Mouse (Mus musculus) intestine, embryonic 15.5 days (tissue): Measurements from ENCODE around the gene Rdh16. TPM values are rescaled to one million over a fixed set of nuclear protein-coding genes. Genes with fewer than 3 reads are reported as not detected.
A peak's percentile ranks its signal among the peaks of the same experiment; 100 is the strongest.
"Not testable (repeated sequence)": the region's sequence is repeated elsewhere in the genome, so short reads cannot be mapped to it uniquely, and the experiment has no call there.

ENCODE experiments used
- ATAC-seq: fragments of 200-750 bp; cut with Nextera tagmentation; 2 replicates; pipeline ENCODE4 v1.8.0; 2017; ENCODE audit warnings: moderate TSS enrichment, moderate library complexity
- H3K27ac ChIP-seq: fragments of 300-500 bp; sonication (generic); 2 replicates; pipeline ENCODE4 v1.5.1; 2015; ENCODE audit warnings: mild to moderate bottlenecking, inconsistent platforms
- H3K27me3 ChIP-seq: fragments of 300-500 bp; sonication (generic); replicated peaks from 2 replicates; pipeline ENCODE4 v1.6.1; 2015; ENCODE audit warnings: inconsistent platforms
- H3K36me3 ChIP-seq: fragments of 300-500 bp; sonication (generic); 2 replicates; pipeline ENCODE4 v1.6.1; 2015; ENCODE audit warnings: inconsistent platforms
- H3K4me1 ChIP-seq: fragments of 300-500 bp; sonication (generic); replicated peaks from 2 replicates; pipeline ENCODE4 v1.6.1; 2015; ENCODE audit warnings: inconsistent platforms
- H3K4me2 ChIP-seq: fragments of 300-500 bp; sonication (generic); replicated peaks from 2 replicates; pipeline ENCODE4 v1.6.1; 2015; ENCODE audit warnings: mild to moderate bottlenecking, inconsistent platforms
- H3K4me3 ChIP-seq: fragments of 300-500 bp; sonication (generic); replicated peaks from 2 replicates; pipeline ENCODE4 v1.5.1; 2015; ENCODE audit warnings: inconsistent platforms
- H3K9ac ChIP-seq: fragments of 300-500 bp; sonication (generic); 2 replicates; pipeline ENCODE4 v1.6.1; 2015; ENCODE audit warnings: inconsistent platforms
- H3K9me3 ChIP-seq: fragments of 300-500 bp; sonication (generic); 2 replicates; pipeline ENCODE4 v1.6.1; 2016; ENCODE audit warnings: inconsistent platforms
- WGBS: fragments of 180-500 bp; shearing (Covaris S2); methylation state at CpG from one replicate; pipeline ENCODE4 v1.1.7; 2015; 5-methylcytosine and 5-hydroxymethylcytosine counted together
- polyA plus RNA-seq: library from polyadenylated mRNA; unstranded; fragments of >200 nt; fragmentation: Nextera tagmentation; extraction: Ambion mirVana; gene quantifications from 2 replicates; pipeline ENCODE4 v1.2.1, GENCODE M21; 2015

Rdh16 gene
- polyA plus RNA-seq, 1 experiment from 2014 or later = not detected

DNA sequence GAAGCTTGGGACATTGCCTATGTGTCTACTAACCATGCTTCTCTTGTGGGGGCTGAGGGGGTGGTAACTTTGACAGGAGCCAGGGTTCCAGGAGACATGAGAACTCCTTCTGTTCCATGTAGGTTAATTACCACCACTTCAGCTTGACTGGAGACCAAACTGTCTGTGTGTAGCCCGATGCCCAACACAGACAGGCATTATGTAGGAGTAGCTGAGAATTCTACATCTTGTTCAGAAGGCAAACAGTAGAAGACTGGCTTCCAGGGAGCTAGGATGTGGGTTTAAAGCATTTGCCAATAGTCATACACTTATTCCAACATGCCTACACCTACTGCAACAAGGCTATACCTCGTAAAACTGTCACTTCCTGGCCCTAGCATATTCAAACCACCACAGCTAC is 37.6 kb downstream of the Rdh16 start:
- Histone ChIP-seq H3K27ac (no peak overlapping the region), H3K27me3 (no peaks in the 10 kb centered on the region), H3K9ac (no peak overlapping the region), H3K4me1 (no peaks in the 10 kb centered on the region), H3K4me2 (no peak overlapping the region), H3K36me3 (no peaks in the 10 kb centered on the region), H3K4me3 (no peak overlapping the region), H3K9me3 (no peaks in the 10 kb centered on the region)
- ATAC-seq = no peak
- WGBS = 92% methylated on average over 2 of the region's 2 CpGs

DNA sequence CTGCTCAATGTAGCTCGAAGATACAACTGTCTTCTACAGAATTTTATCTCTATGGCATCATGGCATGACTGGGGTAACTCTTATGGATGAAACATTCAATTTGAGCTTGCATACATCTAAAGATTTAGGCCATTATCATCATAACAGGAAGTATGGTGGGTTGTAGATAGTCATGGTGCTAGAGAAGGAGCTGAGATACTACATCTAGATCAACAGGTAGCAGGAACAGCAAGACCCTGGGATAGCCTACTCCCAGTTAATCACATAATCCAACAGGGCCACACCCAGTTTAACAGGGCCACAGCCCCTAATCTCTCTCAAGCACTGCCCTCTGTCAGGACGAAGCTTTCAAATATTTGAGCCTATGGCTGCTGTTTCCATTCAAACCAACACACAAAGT is 39.8 kb downstream of the Rdh16 start:
- Histone ChIP-seq H3K4me1 (no peaks in the 10 kb centered on the region), H3K27me3 (no peaks in the 10 kb centered on the region), H3K27ac (no peak overlapping the region), H3K9me3 (no peaks in the 10 kb centered on the region), H3K36me3 (no peaks in the 10 kb centered on the region), H3K4me3 (no peak overlapping the region), H3K4me2 (no peak overlapping the region), H3K9ac (no peak overlapping the region)
- ATAC-seq = no peak
- 85% methylated on average over 2 of the region's 2 CpGs for WGBS

DNA sequence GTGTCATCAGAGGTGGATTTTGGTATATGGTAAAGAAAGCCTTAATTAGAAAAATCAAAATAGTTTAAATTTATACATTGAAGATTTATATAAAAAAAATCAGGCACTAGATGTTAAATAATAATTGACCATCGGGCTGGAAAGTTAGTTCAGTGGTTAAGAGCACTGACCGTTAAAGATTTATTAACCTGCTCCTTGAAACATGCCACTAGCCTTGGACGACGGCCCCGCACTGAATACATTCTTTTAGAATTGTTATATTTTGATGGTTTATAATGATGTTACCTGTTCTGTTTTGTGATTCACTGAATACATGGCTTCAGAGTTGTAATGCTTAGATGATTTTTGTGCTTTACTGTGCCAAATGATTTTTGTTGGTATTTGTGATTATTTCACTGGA is 45.0 kb downstream of the Rdh16 start:
- H3K36me3 ChIP-seq, H3K27ac ChIP-seq, ATAC-seq, H3K4me1 ChIP-seq, H3K27me3 ChIP-seq, H3K9ac ChIP-seq, H3K4me3 ChIP-seq, H3K4me2 ChIP-seq, H3K9me3 ChIP-seq: not testable (repeated sequence)
- 90% methylated on average over 5 of the region's 5 CpGs for WGBS

DNA sequence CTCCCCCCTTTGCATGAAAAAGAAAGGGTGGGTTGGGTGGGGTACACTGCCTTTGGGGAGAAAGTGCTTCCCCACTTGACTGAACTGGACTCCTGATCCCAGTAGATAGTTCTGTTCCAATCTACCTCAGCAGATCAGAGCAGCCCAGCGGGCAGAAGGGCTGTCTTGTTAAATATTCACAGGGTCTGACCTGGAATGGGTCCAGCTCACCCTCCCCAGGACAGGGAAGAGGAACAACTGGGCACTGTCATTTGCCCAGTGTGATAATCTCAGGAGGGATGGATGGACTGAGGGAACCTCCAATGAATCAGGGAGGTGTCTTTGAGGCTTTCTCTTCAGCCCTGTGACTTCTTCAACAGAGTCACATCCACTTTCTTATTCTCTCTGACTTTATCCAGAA is 47.1 kb downstream of the Rdh16 start:
- Histone ChIP-seq H3K4me1 (no peaks in the 10 kb centered on the region), H3K4me3 (no peak overlapping the region), H3K36me3 (no peaks in the 10 kb centered on the region), H3K27me3 (no peaks in the 10 kb centered on the region), H3K4me2 (no peak overlapping the region), H3K9ac (no peak overlapping the region), H3K27ac (no peak overlapping the region), H3K9me3 (no peaks in the 10 kb centered on the region)
- 84% methylated on average over 1 of the region's 1 CpGs for WGBS
- ATAC-seq = no peak

DNA sequence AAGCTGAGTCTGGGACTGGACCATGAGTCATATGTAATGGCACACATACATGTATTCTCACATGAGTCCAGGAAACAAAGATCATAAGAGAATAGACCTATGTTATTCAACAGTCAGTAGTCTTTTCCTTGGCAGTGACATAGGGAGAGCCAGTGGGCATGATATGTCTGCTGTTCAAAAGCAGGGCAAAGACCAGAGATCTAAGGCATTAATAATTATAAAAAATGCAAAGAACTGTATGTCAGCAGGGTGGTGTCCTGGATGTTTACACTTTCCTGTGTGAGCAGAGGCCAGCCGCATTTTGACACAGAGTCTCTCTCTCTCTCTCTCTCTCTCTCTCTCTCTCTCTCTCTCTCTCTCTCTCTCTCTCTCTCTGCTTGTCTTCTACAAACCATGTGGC is 48.7 kb downstream of the Rdh16 start, which contains the start of gene Rdh19:
Rdh19 (plus strand) TSS at position 301 of the 400 bp plus-strand sequence.
- Histone ChIP-seq H3K9ac (no peak within 1 kb of the TSS), H3K27ac (no peak within 1 kb of the TSS), H3K36me3 (no peaks in the 10 kb centered on the region), H3K4me2 (no peak within 1 kb of the TSS), H3K27me3 (no peaks in the 10 kb centered on the region), H3K4me3 (no peak within 1 kb of the TSS), H3K4me1 (no peaks in the 10 kb centered on the region), H3K9me3 (no peaks in the 10 kb centered on the region)
- ATAC-seq = no peak
- 42% methylated on average over 1 of the region's 1 CpGs for WGBS

DNA sequence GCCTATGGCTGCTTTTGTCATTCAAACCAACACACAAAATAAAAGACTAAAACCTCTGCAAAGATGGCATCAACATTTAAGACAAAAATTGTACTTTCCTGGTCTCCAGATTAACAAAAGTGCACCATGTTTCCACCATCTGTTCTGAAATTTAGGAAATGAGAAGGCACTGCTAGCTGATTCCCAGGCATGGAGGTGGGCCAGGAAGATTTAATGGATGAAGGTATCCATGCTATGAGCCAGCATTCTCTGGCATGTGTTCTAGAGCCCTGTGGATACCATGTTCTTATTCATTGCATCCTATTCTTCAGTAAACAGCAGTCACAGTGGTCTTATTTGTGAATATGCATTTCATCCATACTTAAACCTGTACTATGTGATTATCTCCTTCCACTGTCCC is 55.4 kb downstream of the Rdh16 start:
- Histone ChIP-seq H3K27ac (no peak overlapping the region), H3K9ac (no peak overlapping the region)
- ATAC-seq = no peak

DNA sequence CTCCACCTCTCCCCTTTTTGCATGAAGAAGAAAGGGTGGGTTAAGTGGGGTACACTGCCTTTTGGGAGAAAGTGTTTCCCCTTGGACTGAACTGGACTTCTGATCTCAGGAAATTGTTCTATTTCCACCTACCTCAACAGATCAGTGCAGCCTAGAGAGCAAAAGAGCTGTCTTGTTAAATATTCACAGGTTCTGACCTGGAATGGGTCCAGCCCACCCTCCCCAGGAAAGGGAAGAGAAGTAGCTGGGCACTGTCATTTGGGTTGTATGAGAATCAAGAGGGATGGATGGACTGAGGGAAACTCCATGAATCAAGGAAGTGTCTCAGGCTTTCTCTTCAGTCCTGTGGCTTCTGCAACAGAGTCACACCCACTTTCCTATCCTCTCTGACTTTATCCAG is 64.0 kb downstream of the Rdh16 start:
- no peak for ATAC-seq
- Histone ChIP-seq H3K9me3 (no peaks in the 10 kb centered on the region), H3K4me2 (no peak overlapping the region), H3K27ac (no peak overlapping the region), H3K9ac (no peak overlapping the region), H3K4me1 (no peaks in the 10 kb centered on the region), H3K4me3 (no peak overlapping the region), H3K36me3 (no peaks in the 10 kb centered on the region), H3K27me3 (no peaks in the 10 kb centered on the region)

More for the DNA sequence above, 55.4 kb downstream of the Rdh16 start:
- H3K27me3 ChIP-seq = no peaks in the 10 kb centered on the region
- no peak overlapping the region for H3K4me2 ChIP-seq
- no peaks in the 10 kb centered on the region for H3K4me1 ChIP-seq
- H3K9me3 ChIP-seq = no peaks in the 10 kb centered on the region
- no peak overlapping the region for H3K4me3 ChIP-seq
- H3K36me3 ChIP-seq = no peaks in the 10 kb centered on the region

DNA sequence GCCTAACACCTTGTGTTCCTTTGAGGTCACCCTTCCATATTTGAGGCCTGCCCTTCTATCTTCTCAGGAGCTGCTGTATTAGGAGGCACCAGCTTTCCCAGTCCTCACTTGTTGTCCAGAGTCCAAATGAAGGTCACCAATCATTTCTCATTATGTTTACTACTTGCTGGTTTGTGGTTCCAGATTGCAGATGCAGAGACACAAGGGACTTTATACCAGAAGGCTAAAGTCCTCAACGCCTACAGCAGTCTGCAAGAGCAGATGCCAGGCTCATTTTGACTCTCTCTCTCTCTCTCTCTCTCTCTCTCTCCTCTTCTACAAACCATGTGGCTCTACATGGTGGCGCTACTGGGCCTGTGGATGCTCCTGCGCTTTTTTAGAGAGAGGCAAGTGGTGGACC is 65.3 kb downstream of the Rdh16 start, which contains the start of gene Rdh16f2:
Rdh16f2 (plus strand) TSS at position 243 of the 400 bp plus-strand sequence.
- H3K4me1 ChIP-seq = no peaks in the 10 kb centered on the region
- H3K4me2 ChIP-seq = no peak within 1 kb of the TSS
- no peaks in the 10 kb centered on the region for H3K36me3 ChIP-seq
- no peak within 1 kb of the TSS for H3K9ac ChIP-seq
- WGBS = 92% methylated on average over 3 of the region's 3 CpGs
- no peaks in the 10 kb centered on the region for H3K9me3 ChIP-seq
- no peaks in the 10 kb centered on the region for H3K27me3 ChIP-seq
- ATAC-seq = no peak; the same call in 1 of the 2 replicates
- H3K27ac ChIP-seq = no peak within 1 kb of the TSS
- no peak within 1 kb of the TSS for H3K4me3 ChIP-seq

DNA sequence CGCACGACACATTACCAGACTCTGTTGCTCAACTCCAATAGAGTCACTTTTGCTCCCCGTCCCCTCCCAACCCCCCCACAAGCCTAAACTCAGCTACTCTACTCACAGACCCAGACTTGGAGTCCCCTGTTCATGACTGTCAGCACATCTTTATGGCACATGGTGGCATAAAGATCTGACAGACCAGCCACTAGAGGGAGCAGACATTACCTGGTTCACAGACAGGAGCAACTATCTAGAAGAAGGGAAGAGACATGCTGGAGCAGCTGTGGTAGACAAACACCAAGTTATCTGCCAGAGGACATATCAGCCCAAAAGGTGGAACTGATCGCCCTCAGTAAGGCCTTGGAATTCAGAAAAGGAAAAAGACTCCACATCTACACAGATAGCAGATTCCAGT is 71.5 kb downstream of the Rdh16 start:
- ATAC-seq = no peak
- Histone ChIP-seq H3K9ac (no peak overlapping the region), H3K27me3 (no peaks in the 10 kb centered on the region), H3K27ac (no peak overlapping the region), H3K9me3 (no peaks in the 10 kb centered on the region), H3K4me2 (no peak overlapping the region), H3K4me1 (no peaks in the 10 kb centered on the region), H3K4me3 (no peak overlapping the region), H3K36me3 (no peaks in the 10 kb centered on the region)
- WGBS = 72% methylated on average over 4 of the region's 4 CpGs

DNA sequence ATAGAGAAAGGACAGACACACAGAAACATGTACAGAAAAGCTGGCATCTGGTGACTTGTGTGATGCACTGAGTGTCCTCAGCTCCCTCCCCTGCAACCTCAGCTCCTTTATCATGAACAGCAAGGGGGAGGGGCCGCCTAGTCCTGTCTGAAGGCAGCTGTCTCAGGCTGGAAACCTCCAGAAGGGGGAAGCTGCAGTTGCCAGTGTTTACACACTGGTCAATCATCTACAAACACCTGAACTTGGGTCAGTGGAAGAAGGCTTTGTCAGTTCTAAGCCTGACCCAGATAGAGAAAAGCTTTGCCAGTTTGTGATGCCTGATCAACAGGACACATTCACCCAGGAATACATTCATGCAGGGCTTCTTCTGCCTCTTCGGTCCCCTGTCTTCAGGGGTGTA is 76.7 kb downstream of the Rdh16 start:
- H3K4me3 ChIP-seq = no peak overlapping the region
- H3K9me3 ChIP-seq = no peaks in the 10 kb centered on the region
- no peaks in the 10 kb centered on the region for H3K27me3 ChIP-seq
- WGBS = 29% methylated on average over 2 of the region's 2 CpGs
- ATAC-seq = peak; percentile 90
- H3K4me1 ChIP-seq = peaks cover 10% of the 10 kb centered on the region; the same call in 1 of the 2 replicates
- no peaks in the 10 kb centered on the region for H3K36me3 ChIP-seq
- no peak overlapping the region for H3K9ac ChIP-seq
- peak overlapping the region; percentile 72 for H3K27ac ChIP-seq
- peak overlapping the region; percentile 45 for H3K4me2 ChIP-seq

DNA sequence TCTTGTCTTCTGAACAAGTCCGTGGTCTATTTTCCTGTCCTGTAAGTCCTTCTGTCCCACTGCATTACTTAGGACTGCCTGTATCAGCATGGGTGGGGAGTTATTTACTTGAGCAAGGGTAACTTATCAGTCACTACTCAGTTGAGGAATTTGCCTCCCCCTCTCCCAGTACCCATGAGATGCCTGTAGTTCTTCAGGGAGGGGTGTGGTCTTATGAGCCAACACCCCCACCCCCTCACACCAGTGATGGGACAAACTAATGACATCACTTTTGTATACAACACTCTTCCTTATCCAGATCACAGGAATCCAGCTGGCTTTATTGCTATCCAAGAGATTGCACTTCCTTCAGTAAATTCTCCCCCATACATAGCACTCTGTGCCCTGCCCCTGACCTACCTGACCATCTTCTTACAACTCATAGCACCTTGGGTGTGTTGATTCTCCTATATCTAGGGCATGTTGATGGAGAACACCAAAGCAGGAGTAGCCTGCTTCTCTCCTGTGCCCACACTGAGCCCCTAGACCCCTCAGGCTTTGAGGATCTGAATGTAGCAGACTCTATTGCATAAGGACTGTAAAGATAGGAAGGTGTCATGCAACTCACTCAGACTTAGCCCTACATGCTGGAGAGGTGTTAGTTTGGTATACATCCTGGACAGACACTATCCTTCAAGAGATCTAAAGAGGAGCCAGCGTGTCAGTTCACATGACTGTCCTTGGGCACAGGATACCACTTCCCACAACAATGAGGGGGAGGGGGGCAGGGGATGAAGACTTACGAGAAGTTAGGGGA is 77.5 kb downstream of the Rdh16 start:
- H3K4me1 ChIP-seq = peaks cover 10% of the 10 kb centered on the region; the same call in 1 of the 2 replicates
- H3K9ac ChIP-seq = no peak overlapping the region
- no peaks in the 10 kb centered on the region for H3K36me3 ChIP-seq
- H3K4me3 ChIP-seq = no peak overlapping the region
- H3K27ac ChIP-seq = peak overlapping the region; percentile 72
- no peaks in the 10 kb centered on the region for H3K9me3 ChIP-seq
- peak overlapping the region; percentile 45 for H3K4me2 ChIP-seq
- WGBS = 48% methylated on average over 3 of the region's 3 CpGs
- ATAC-seq = peak; percentile 86
- no peaks in the 10 kb centered on the region for H3K27me3 ChIP-seq

DNA sequence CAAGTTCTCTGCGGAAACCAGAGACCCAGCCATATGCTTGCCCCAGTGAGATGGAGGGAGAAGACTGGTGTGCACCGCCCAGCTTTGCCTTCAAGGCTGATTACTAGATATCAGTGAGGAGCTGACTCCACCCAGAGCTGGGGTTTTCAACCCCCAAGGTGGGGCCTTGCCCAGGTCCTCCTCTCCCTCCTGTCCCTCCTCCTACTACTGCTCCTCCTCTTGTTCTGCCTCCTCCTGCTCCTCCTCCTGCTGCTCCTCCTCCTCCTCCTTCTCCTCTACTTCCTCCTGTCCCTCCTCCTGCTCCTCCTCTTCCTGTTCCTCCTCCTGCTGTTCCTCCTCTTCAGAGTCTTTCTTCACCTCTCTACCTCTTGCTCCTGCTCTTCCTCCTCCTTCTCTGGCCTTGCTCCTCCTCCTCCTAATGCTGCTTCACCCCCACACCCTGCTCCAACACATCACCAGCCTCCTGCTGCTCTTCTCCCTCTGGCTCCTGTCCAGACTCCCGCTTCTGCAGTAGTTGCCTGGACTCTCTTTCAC is 78.3 kb downstream of the Rdh16 start:
- no peaks in the 10 kb centered on the region for H3K27me3 ChIP-seq
- H3K4me3 ChIP-seq = no peak overlapping the region
- WGBS = 59% methylated on average over 3 of the region's 3 CpGs
- H3K4me1 ChIP-seq = peaks cover 10% of the 10 kb centered on the region; the same call in 1 of the 2 replicates
- ATAC-seq = peak; percentile 85
- H3K9ac ChIP-seq = no peak overlapping the region
- H3K4me2 ChIP-seq = peak overlapping the region; percentile 45
- no peaks in the 10 kb centered on the region for H3K36me3 ChIP-seq
- peak overlapping the region; percentile 72 for H3K27ac ChIP-seq
- H3K9me3 ChIP-seq = no peaks in the 10 kb centered on the region

DNA sequence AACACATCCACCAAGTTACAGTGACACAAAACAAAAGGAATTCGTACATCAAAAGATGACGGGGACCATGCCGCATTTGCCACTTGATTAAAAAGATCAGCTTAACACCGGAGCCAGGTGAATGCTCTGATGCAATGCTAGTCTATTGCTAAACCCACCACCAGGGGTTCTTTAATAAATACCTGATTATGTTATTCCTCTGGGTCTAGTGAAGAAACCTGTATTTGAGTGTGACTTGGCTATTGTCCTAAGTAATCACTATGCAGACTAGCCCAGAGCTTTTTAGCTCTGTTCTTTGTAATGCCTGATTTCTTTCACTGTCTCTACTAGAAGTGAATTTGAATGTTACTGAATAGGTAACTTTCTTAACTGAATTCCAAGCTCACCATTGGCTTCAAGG is 80.1 kb downstream of the Rdh16 start:
- no peaks in the 10 kb centered on the region for H3K9me3 ChIP-seq
- no peaks in the 10 kb centered on the region for H3K27me3 ChIP-seq
- WGBS = 92% methylated on average over 4 of the region's 4 CpGs
- no peaks in the 10 kb centered on the region for H3K36me3 ChIP-seq
- H3K4me3 ChIP-seq = no peak overlapping the region
- H3K27ac ChIP-seq = no peak overlapping the region
- no peak overlapping the region for H3K4me2 ChIP-seq
- H3K4me1 ChIP-seq = peaks cover 10% of the 10 kb centered on the region; the same call in 1 of the 2 replicates
- no peak overlapping the region for H3K9ac ChIP-seq
- no peak for ATAC-seq
